Mouse (Mus musculus) erythroblast, embryonic 14.5 days (primary cell): ENCODE results near the gene Sumf1.

Source experiments
- GATA1 ChIP-seq: IDR thresholded peaks from 2 replicates; pipeline ENCODE4 v1.6.1; 2012; ENCODE audit warnings: low read length, inconsistent platforms, mixed read lengths
- TAL1 ChIP-seq: IDR thresholded peaks from 3 replicates; pipeline ENCODE4 v1.6.1; 2012; ENCODE audit warnings: low read length, inconsistent platforms, mixed read lengths

- no peak for TF ChIP-seq TAL1
- no peak for TF ChIP-seq GATA1
These were observed 78.0 kb downstream of the Sumf1 start for GRCm38 (mm10) chr6:108107376-108107775.
